Mouse (Mus musculus) neutrophil, adult 65 days (primary cell): ENCODE results near the gene Cops3. TPM values are rescaled to one million over a fixed set of nuclear protein-coding genes. Genes with fewer than 3 reads are reported as not detected.

Source experiments
- total RNA-seq: library from RNA; stranded (reverse); gene quantifications from 2 replicates; pipeline ENCODE4 v1.2.4, GENCODE M21; 2023

The Cops3 gene
- total RNA-seq, result 57.4 and 66.2 TPM in 2 replicates

DNA sequence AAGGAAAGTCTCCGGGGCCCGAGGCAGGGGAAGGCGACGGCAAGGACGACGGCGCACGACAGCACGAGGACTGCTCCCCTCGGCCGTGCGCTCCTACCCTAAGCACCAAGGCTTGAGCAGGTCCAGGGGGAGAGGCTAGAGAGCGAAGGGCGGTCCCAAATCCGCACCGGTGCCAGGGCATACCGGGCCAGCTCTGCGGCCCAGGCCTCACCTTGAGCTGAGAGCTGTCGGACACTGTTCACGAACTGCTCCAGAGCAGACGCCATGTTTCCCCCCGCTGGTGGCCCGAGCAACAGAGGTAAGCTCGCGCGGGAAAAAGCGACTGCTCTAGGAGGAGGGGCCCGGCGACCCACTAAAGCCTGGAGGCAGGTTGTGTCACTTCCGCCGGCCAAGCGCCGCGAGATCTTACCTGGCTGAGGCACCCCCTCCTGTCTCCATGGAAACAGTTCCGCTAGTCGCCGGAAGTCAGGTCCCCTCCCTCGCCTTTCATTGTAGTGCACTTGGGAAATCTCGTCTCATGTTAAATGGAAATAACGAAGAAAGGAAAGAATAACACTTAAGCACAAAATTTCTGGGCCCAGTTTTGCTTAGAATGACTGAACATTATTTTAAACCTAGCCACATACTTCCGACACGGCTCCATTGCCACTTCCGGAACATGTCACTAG is at the start of gene Cops3:
Cops3 (minus strand) TSS at position 380 of the 668 bp plus-strand sequence.

DNA sequence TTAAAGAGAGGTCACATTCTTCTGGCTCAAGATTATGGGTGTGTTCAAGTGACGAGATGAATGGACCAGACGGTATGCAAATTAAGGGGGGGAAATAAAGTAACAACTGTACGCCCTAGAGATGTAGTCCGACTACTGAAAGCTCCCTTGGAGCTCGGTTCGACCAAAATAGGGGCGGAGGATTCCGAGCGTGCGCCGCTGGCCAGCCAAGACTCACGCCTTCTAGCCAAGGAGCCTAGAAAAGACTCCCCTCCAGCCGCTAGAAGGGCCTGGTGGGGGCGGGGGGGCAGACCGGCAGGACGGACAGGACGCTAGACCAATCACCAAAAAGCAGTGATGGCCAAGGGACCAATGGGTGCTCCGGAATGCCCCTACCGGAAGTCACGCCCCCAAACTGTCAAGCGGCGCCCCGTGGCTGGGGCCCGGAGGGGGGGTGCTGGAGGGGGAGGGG is 605 bp downstream of the Cops3 start, which contains the start of gene Nt5m:
Nt5m (plus strand) TSS at position 440 of the 451 bp plus-strand sequence.

DNA sequence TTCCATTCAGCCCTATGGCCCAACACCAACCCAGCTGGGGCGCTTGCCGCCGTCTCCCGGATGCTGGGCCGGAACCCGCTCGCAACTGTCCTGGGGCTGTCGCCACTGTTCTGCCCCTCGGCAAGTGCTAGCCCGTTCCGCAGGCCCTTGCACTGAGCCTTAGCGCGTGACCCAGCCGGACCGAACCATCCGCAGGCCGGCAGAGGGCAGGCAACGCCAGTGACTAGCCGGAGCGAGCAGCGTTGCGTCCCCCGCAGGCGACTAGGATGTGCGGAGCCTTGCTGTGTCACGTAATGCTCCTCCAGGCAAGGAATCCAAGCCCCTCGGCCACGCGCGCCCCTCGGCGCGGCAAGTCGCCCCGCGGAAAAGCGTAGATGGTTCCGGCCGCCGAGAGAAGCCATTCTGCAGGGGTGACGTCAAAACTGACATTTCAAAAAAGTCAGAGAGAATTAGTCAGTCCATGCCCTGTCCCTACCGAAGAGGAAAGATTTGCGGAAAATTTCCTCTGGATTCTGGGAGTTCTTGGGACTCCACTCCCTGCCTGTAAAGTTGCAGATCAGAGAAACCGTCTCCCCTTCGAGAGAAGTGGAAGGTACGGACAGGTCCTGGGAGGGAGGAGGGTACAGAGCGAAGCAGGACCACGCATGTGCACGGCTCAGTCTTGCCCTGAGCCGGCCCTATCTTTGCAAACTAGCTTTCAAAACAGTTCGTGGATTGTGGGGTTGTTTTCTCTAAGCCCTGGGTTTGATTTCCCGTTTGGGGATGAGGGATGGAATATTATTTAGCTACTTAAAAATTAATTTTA is 29.8 kb downstream of the Cops3 start, which contains the start of gene Flcn:
Flcn (minus strand) TSS at position 347 of the 805 bp plus-strand sequence.

DNA sequence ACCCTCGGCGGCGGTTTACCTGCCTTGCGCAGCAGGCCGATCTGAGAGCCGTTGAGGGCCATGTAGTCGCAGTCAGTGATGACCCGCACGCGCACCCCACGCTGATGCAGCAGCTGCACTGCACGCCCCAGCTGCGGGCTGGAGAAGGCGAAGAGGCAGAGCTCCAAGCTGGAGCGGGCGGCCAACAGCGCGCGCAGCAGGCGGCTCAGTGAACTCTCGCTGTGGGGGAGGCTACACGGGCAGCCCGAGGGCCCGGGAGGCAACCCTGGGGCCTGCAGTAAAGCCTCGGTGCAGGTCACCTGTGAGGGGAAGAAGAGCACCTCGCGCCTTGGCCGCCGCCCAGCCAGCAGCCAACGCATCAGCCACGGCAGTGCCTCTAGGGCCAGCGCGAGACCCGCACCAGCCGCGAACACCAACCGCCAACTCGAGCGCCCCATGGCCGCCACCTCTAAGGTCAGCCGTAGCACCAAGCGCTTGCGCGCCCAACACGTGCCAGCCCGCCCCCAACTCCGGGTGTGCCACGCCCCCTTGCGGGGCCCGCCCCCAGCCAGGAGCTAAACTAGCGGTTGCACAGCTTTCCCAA is 52.3 kb downstream of the Cops3 start, which contains the start of gene Pld6:
Pld6 (minus strand) TSS at position 447 of the 583 bp plus-strand sequence.

Other genes starting within 250 kb of the Cops3 start
- gene Olfr223, start 246.5 kb downstream of the Cops3 start, total RNA-seq, result not detected in 2 replicates
- 51.4 and 61.7 TPM in 2 replicates for gene Mprip, start 178.5 kb downstream of the Cops3 start, total RNA-seq
- gene Pld6, start 52.2 kb downstream of the Cops3 start, total RNA-seq, result 0.35 TPM in 1 of 2 replicates, not detected in the other
- 66.4 and 86.1 TPM in 2 replicates for gene Flcn, start 29.8 kb downstream of the Cops3 start, total RNA-seq
- 5.9 and 6.6 TPM in 2 replicates for gene Nt5m, start 391 bp downstream of the Cops3 start, total RNA-seq
- gene Med9, start 108.4 kb upstream of the Cops3 start, total RNA-seq, result 2.7 and 3.3 TPM in 2 replicates
- gene Rasd1, start 125.1 kb upstream of the Cops3 start, total RNA-seq, result 0.32 and 0.38 TPM in 2 replicates
- 2.1 TPM in 1 of 2 replicates, not detected in the other for gene Pemt, start 206.7 kb upstream of the Cops3 start, total RNA-seq